ENCODE assay signal across 9 mouse cellular contexts in the genomic region with DNA sequence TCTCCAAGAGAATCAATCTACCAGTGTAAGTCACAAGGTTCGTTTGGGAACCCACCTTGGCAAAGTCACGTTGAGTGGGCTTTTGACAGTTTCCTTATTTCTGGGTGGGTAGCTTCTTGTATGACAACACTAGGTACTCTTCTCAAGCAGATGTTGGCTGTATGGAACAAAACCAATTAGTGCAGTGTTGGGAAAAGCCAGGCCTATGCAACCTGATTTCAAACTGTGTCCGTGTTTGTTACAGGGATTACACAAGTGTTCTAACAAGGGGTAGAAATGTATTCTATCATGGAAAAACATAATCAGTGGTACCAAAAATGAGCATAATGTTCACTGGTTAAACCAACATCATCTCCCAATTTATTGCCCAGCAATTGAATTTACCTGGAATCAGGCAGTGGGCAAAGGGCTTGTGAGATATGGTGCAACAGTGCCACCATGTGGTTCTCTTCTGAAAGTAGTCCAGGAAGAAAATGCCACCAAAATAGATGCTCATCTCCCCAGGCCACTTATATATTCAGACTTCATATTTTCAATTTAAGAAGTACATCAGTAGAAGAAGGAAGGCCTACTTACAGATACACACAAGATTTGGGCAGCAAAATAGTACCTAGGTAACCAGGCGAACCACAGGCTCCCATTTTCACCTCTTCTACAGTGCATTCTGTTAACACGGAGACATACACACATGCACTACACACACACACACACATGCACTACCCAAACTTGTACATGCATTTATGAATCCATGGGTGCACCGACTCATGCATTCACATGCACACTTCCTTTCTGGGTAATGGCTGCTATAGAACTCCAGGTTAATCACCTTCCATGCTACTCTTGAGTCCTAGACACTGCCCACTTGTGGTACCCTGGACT.
DNase-seq lines count a peak whose midpoint lies in the region; ATAC-seq lines count a peak whose summit lies in the region.
"Had no signal": no experiment of that assay in that cellular context is flagged by ENCODE, and none has a peak within 500 bp of the region (broad histone marks: within the 10 kb centered on the region; RNA-seq: fewer than 3 reads in every experiment).

No protein-coding gene starts in this region.

- intact Hi-C loops in heart, postnatal 25 days (cut with DNase I), result loop anchor here (5.0 kb wide), 1 partner anchor 127 kb away; no protein-coding TSS in a partner anchor

- 0 out of 2 replicates have a peak, but pooled peaks have one; percentile 42 for ATAC-seq in granulocyte monocyte progenitor cell, adult 5-6 weeks (replicated peaks; ENCODE audit: poor library complexity, severe bottlenecking)
- ATAC-seq in neural tube, embryonic 13.5 days (ENCODE audit: low read depth), result peak; percentile 67

- H3K4me2 ChIP-seq in neural tube, embryonic 13.5 days, result no peak overlapping the region
- H3K4me2 ChIP-seq: lung, embryonic 15.5 days had no signal

- H3K27ac ChIP-seq in heart, embryonic 10.5 days, result no peak overlapping the region
- H3K27ac ChIP-seq in neural tube, embryonic 13.5 days (replicated peaks), result no peak overlapping the region
- H3K27ac ChIP-seq: lung, embryonic 15.5 days had no signal

- WGBS in heart, embryonic 10.5 days, result 70% methylated on average over 6 of the region's 6 CpGs
- WGBS in neural tube, embryonic 13.5 days, result 74% methylated on average over 6 of the region's 6 CpGs

- H3K9ac ChIP-seq in neural tube, embryonic 13.5 days, result no peak overlapping the region
- H3K9ac ChIP-seq: lung, embryonic 15.5 days had no signal

- H3K4me1 ChIP-seq in heart, embryonic 10.5 days, result no peaks in the 10 kb centered on the region
- no peaks in the 10 kb centered on the region for H3K4me1 ChIP-seq in neural tube, embryonic 13.5 days (replicated peaks)
- H3K4me1 ChIP-seq: lung, embryonic 15.5 days had no signal

- no peaks in the 10 kb centered on the region for H3K9me3 ChIP-seq in heart, embryonic 10.5 days
- H3K9me3 ChIP-seq in neural tube, embryonic 13.5 days, result no peaks in the 10 kb centered on the region
- H3K9me3 ChIP-seq: lung, embryonic 15.5 days had no signal

- no peaks in the 10 kb centered on the region for H3K27me3 ChIP-seq in heart, embryonic 10.5 days (ENCODE audit: insufficient read depth, poor library complexity, severe bottlenecking)
- no peaks in the 10 kb centered on the region for H3K27me3 ChIP-seq in neural tube, embryonic 13.5 days
- H3K27me3 ChIP-seq: lung, embryonic 15.5 days had no signal

- no peak overlapping the region for H3K4me3 ChIP-seq in heart, embryonic 10.5 days
- H3K4me3 ChIP-seq in neural tube, embryonic 13.5 days, result no peak overlapping the region
- H3K4me3 ChIP-seq: lung, embryonic 15.5 days had no signal

- DNase-seq in heart, embryonic 10.5 days (ENCODE audit: low spot score), result peak; percentile 51
- DNase-seq in heart, postnatal 25 days (ENCODE audit: low spot score), result no peak
- peak; percentile 42 for DNase-seq in MN1 (ENCODE audit: low spot score)
- peak; percentile 80 to 83 for DNase-seq in cerebellum, postnatal 10 days
- peak; percentile 13 for DNase-seq in left cerebral cortex, adult 8-10 months (ENCODE audit: low spot score in 2 of 2)
- no peak for DNase-seq in urinary bladder, postnatal 25 days (ENCODE audit: low spot score)

- no peaks in the 10 kb centered on the region for H3K36me3 ChIP-seq in heart, embryonic 10.5 days
- H3K36me3 ChIP-seq in neural tube, embryonic 13.5 days, result no peaks in the 10 kb centered on the region
- H3K36me3 ChIP-seq: lung, embryonic 15.5 days had no signal

Comparison
In these comparisons a context has a peak if more than half of its experiments do, and no peak if none do; other contexts are left out.
1. DNase-seq: peak in heart, embryonic 10.5 days (single experiment), MN1 (single experiment), cerebellum, postnatal 10 days (2 of 2) and left cerebral cortex, adult 8-10 months (2 of 2); none in heart, postnatal 25 days (single experiment) and urinary bladder, postnatal 25 days (single experiment).